Mouse (Mus musculus) central nervous system, embryonic 14 days (tissue): ENCODE measurements around the gene Slc47a1. TPM values are rescaled to one million over a fixed set of nuclear protein-coding genes. Genes with fewer than 3 reads are reported as not detected.

Source experiments
- polyA plus RNA-seq: library from polyadenylated mRNA; depleted of rRNA; stranded (reverse); fragments of >200 nt; gene quantifications from 2 replicates; pipeline ENCODE4 v1.2.3, GENCODE M21; 2012; rRNA removed

Gene Slc47a1
- 0.29 and 0.36 TPM in 2 replicates for polyA plus RNA-seq

DNA sequence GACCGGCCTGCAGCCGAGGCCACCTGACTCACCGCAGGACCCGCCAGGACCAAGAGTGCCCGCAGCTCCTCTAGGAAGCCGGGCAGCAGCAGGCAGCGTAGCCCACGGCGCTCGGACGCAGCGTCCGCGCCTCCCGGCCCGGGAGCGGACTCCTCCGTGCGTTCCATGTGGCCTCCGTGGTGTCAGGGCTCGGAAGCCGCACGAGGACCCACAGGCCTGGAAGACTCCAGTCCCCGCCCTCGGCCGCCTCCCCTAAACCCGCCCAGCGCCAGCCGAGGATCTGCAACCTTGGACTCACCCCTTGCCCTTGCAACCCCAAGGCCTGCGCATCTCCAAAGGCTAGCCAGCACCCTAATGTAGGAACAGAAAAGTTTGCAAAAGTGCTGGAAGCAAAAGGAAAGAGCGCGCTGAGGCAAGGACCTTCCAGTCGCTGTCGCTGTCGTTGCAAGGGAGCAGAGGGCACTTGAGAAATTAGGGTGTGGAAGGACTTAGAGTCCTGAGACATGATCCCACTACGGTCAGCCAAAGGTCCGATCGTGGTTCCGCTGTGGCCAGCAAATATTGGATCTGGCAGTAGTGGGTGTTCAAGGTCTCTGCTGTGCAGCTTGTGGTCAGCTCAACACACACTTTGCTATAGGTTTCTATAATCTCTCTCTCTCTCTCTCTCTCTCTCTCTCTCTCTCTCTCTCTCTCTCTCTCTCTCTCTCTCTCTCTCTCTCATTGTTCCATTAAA is at the start of gene Slc47a1:
Gene Slc47a1, minus strand, starts transcription at position 465 of the 733 bp plus-strand sequence.

GRCm38 (mm10) chr11:61342505-61343420 is 35.4 kb downstream of the Slc47a1 start, which contains the start of gene Slc47a2:
Slc47a2 (minus strand) TSS chr11:61342860.

Other genes with a start within 250 kb of the Slc47a1 start
- 242 and 252 TPM in 2 replicates for gene Usp22, start 203.3 kb downstream of the Slc47a1 start, polyA plus RNA-seq
- 0.04 and 0.19 TPM in 2 replicates for gene Aldh3a1, start 170.8 kb downstream of the Slc47a1 start, polyA plus RNA-seq
- 33.2 and 33.3 TPM in 2 replicates for gene Aldh3a2, start 110.9 kb downstream of the Slc47a1 start, polyA plus RNA-seq
- 0.02 and 0.10 TPM in 2 replicates for gene Slc47a2, start 35.5 kb downstream of the Slc47a1 start, polyA plus RNA-seq
- 67.9 TPM in 2 replicates for gene Rnf112, start 75.8 kb upstream of the Slc47a1 start, polyA plus RNA-seq
- gene Mfap4, start 107.1 kb upstream of the Slc47a1 start, polyA plus RNA-seq: 116 and 195 TPM in 2 replicates
- gene Mapk7, start 116.1 kb upstream of the Slc47a1 start, polyA plus RNA-seq: 114 and 118 TPM in 2 replicates
- 50.0 and 58.5 TPM in 2 replicates for gene B9d1, start 126.8 kb upstream of the Slc47a1 start, polyA plus RNA-seq
- gene Epn2, start 201.3 kb upstream of the Slc47a1 start, polyA plus RNA-seq: 54.7 and 58.4 TPM in 2 replicates